Mouse (Mus musculus) midbrain, postnatal 0 days (tissue): Measurements from ENCODE around the gene Tecpr1. TPM values are rescaled to one million over a fixed set of nuclear protein-coding genes. Genes with fewer than 3 reads are reported as not detected.
A peak's percentile ranks its signal among the peaks of the same experiment; 100 is the strongest.

ENCODE experiments used
- ATAC-seq: fragments of 200-750 bp; cut with Nextera tagmentation; 2 replicates; pipeline ENCODE4 v1.8.0; 2017; ENCODE audit warnings: moderate number of reproducible peaks, mild to moderate bottlenecking, moderate TSS enrichment, moderate library complexity; ENCODE audit not compliant: low FRiP score
- DNase-seq: peaks from one replicate; pipeline ENCODE4 v3.0.0-alpha.2; 2015; ENCODE audit warnings: low spot score
- H3K27ac ChIP-seq: fragments of 300-500 bp; sonication (generic); 2 replicates; pipeline ENCODE4 v1.5.1; 2014; ENCODE audit warnings: low read depth, mild to moderate bottlenecking, low read length, mixed read lengths
- H3K27me3 ChIP-seq: fragments of 300-500 bp; sonication (generic); 2 replicates; pipeline ENCODE4 v1.6.1; 2014; ENCODE audit warnings: low read length, control low read depth, mixed read lengths; ENCODE audit not compliant: insufficient read depth
- H3K36me3 ChIP-seq: fragments of 300-500 bp; sonication (generic); 2 replicates; pipeline ENCODE4 v1.6.1; 2014; ENCODE audit warnings: low read length, control low read depth, mixed read lengths; ENCODE audit not compliant: insufficient read depth
- H3K4me1 ChIP-seq: fragments of 300-500 bp; sonication (generic); 2 replicates; pipeline ENCODE4 v1.6.1; 2014; ENCODE audit warnings: mild to moderate bottlenecking, control low read depth, antibody characterized with exemption, low read length, mixed read lengths; ENCODE audit not compliant: insufficient read depth
- H3K4me2 ChIP-seq: fragments of 300-500 bp; sonication (generic); 2 replicates; pipeline ENCODE4 v1.6.1; 2014; ENCODE audit warnings: low read depth, mild to moderate bottlenecking, low read length, mixed read lengths; ENCODE audit not compliant: poor library complexity, severe bottlenecking
- H3K4me3 ChIP-seq: fragments of 300-500 bp; sonication (generic); 2 replicates; pipeline ENCODE4 v1.5.1; 2014; ENCODE audit warnings: low read depth, mild to moderate bottlenecking, low read length, moderate library complexity
- H3K9ac ChIP-seq: fragments of 300-500 bp; sonication (generic); replicated peaks from 2 replicates; pipeline ENCODE4 v1.6.1; 2014; ENCODE audit warnings: mild to moderate bottlenecking, low read length, moderate library complexity, mixed read lengths; ENCODE audit not compliant: poor library complexity, severe bottlenecking
- H3K9me3 ChIP-seq: fragments of 300-500 bp; sonication (generic); 2 replicates; pipeline ENCODE4 v1.6.1; 2016; ENCODE audit warnings: low read length, control low read depth
- CTCF ChIP-seq: IDR thresholded peaks from 2 replicates; pipeline ENCODE4 v1.5.1; 2016; ENCODE audit warnings: antibody characterized with exemption, mild to moderate bottlenecking
- WGBS: fragments of 180-500 bp; shearing (Covaris S2); extraction: QIAGEN DNeasy Blood & Tissue Kit; methylation state at CpG from one replicate; pipeline ENCODE4 v1.1.7; 2014; 5-methylcytosine and 5-hydroxymethylcytosine counted together
- polyA plus RNA-seq: library from polyadenylated mRNA; unstranded; fragments of >200 nt; fragmentation: Nextera tagmentation; extraction: Ambion mirVana; gene quantifications from 2 replicates; pipeline ENCODE4 v1.2.1, GENCODE M21; 2015
- total RNA-seq: library from RNA; depleted of rRNA; stranded (reverse); fragments of >200 nt; gene quantifications from 2 replicates; pipeline ENCODE4 v1.2.3, GENCODE M21; 2014

Gene Tecpr1
- total and polyA plus RNA-seq, 2 experiments from 2014 or later = 37.3 to 65.4 TPM

DNA sequence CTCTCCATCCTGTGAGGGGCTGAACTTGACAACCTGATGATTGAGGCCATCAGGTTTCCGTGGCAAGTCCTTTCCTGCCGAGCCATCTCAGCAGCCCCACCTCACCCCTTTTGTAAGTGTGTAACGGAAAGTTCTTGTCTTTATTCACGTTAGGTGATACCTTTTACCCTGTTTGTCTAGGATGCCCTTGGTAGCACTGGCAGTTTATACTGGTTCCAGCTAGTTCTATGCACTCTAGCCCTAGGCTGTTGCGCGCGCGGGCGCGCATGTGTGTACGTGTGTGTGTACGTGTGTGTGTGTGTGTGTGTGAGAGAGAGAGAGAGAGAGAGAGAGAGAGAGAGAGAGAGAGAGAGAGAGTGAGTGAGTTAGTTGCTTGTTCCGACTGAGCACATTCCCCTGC lies 40.1 kb upstream of the Tecpr1 start:
- H3K27me3 ChIP-seq = no peaks in the 10 kb centered on the region
- no peaks in the 10 kb centered on the region for H3K9me3 ChIP-seq
- H3K4me1 ChIP-seq = peaks cover 4% of the 10 kb centered on the region; the same call in 1 of the 2 replicates
- DNase-seq = no peak
- H3K27ac ChIP-seq = no peak overlapping the region
- H3K4me3 ChIP-seq = no peak overlapping the region
- peaks cover 18% of the 10 kb centered on the region; the same call in 1 of the 2 replicates for H3K36me3 ChIP-seq
- no peak for ATAC-seq
- WGBS = 85% methylated on average over 13 of the region's 13 CpGs
- H3K9ac ChIP-seq = no peak overlapping the region
- no peak for TF ChIP-seq CTCF
- no peak overlapping the region for H3K4me2 ChIP-seq

DNA sequence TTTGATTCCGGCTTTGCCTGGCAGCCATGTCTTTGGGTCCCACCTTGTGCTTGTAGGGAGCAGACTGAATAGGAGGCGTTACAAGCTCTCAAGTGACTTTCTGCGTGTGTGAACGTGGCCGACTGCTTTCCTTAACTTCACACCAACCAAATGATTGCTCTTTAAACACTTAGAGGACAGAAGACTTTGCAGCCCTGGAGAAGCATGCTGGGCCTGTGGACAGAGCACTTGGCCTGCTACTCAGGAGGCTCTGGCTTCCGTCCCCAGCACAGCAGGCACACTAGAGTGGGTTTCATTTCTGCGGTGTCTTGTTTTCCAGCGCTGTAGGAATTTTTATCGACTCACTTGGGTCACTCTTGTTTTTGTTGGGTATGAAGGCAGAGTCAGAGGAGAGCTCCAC lies 39.7 kb upstream of the Tecpr1 start:
- H3K27ac ChIP-seq = no peak overlapping the region
- TF ChIP-seq CTCF = no peak
- 83% methylated on average over 9 of the region's 9 CpGs for WGBS
- H3K4me2 ChIP-seq = no peak overlapping the region
- H3K27me3 ChIP-seq = no peaks in the 10 kb centered on the region
- DNase-seq = no peak
- no peak for ATAC-seq
- H3K9me3 ChIP-seq = no peaks in the 10 kb centered on the region
- H3K36me3 ChIP-seq = peaks cover 18% of the 10 kb centered on the region; the same call in 1 of the 2 replicates
- no peak overlapping the region for H3K9ac ChIP-seq
- no peak overlapping the region for H3K4me3 ChIP-seq
- peaks cover 8% of the 10 kb centered on the region; the same call in 1 of the 2 replicates for H3K4me1 ChIP-seq

DNA sequence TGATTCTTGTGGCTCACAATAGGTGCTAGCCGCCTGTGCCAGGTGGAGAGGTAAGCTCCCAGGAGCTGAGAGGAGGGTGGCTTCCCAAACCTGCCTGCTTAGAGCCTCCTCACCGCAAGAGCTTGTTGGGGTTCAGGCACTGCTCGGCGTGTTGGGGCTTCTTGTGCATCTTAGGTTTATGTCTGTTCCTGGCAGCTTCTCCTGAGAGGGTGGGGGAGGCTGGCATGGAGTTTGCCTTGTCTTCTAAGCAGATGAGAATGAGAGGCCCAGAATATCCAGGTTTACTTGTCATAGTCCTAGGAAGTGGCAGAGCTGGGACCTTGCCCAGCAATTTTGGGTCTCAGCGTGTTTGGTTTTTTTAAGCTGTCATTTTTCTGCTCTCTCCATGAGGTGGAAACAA lies 38.4 kb upstream of the Tecpr1 start:
- WGBS = 94% methylated on average over 5 of the region's 5 CpGs
- DNase-seq = no peak
- no peak overlapping the region for H3K4me3 ChIP-seq

DNA sequence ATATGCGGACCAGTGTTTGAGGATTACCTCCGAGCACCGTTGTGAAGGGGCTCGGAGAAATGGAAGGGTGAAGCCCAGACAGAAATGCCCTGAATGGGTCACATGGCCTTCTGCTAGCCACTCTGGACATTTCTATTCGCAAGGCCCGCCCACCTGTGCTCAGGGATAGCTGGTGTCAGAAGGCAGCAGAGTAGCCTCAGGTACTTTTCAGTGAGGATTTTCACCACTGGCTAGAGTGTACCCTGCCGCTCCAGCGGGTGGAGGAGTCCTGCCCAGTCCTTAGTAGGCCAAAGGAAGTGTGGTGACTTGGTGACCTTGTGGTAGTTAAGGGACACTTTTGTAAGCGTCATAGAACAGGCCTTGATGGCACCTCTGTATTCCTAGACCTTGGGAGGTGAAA lies 37.9 kb upstream of the Tecpr1 start:
- no peak overlapping the region for H3K4me2 ChIP-seq
- peaks cover 22% of the 10 kb centered on the region; the same call in 1 of the 2 replicates for H3K4me1 ChIP-seq
- no peak for DNase-seq
- H3K9me3 ChIP-seq = no peaks in the 10 kb centered on the region
- WGBS = 83% methylated on average over 9 of the region's 9 CpGs
- H3K4me3 ChIP-seq = no peak overlapping the region
- no peak overlapping the region for H3K9ac ChIP-seq
- no peaks in the 10 kb centered on the region for H3K27me3 ChIP-seq
- no peak for TF ChIP-seq CTCF
- ATAC-seq = no peak
- no peak overlapping the region for H3K27ac ChIP-seq
- peaks cover 13% of the 10 kb centered on the region; the same call in 1 of the 2 replicates for H3K36me3 ChIP-seq

More for the DNA sequence above, 38.4 kb upstream of the Tecpr1 start:
- H3K27ac ChIP-seq = no peak overlapping the region
- no peaks in the 10 kb centered on the region for H3K9me3 ChIP-seq
- no peak overlapping the region for H3K9ac ChIP-seq
- peaks cover 20% of the 10 kb centered on the region; the same call in 1 of the 2 replicates for H3K4me1 ChIP-seq
- no peaks in the 10 kb centered on the region for H3K27me3 ChIP-seq
- TF ChIP-seq CTCF = no peak
- no peak overlapping the region for H3K4me2 ChIP-seq
- peaks cover 18% of the 10 kb centered on the region; the same call in 1 of the 2 replicates for H3K36me3 ChIP-seq
- ATAC-seq = no peak

DNA sequence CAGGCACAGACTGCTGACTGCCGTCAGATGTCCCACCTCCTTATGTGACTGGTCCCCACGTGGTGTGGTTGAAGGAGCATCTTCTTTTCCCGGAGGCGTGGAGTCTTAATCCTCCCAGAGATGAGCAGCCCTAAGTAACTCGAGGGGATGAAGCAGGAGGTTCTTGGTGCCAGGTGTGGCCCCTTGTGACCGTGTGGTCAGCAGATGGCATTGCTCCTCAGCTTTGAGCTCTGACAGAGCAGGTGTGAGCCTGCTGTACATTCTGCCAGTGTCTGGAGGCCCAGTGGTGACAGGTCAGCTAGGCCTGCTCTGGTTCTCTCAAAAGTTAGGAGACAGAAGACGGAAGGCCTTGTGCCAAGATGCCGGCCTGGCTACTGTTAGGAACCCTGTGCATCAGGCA lies 37.0 kb upstream of the Tecpr1 start:
- ATAC-seq = no peak
- Histone ChIP-seq H3K4me3 (no peak overlapping the region), H3K27me3 (no peaks in the 10 kb centered on the region), H3K9me3 (no peaks in the 10 kb centered on the region), H3K9ac (no peak overlapping the region), H3K36me3 (peaks cover 10% of the 10 kb centered on the region; the same call in 1 of the 2 replicates), H3K4me1 (peaks cover 22% of the 10 kb centered on the region; the same call in 1 of the 2 replicates), H3K27ac (no peak overlapping the region), H3K4me2 (no peak overlapping the region)
- TF ChIP-seq CTCF = no peak
- no peak for DNase-seq
- 80% methylated on average over 8 of the region's 8 CpGs for WGBS

DNA sequence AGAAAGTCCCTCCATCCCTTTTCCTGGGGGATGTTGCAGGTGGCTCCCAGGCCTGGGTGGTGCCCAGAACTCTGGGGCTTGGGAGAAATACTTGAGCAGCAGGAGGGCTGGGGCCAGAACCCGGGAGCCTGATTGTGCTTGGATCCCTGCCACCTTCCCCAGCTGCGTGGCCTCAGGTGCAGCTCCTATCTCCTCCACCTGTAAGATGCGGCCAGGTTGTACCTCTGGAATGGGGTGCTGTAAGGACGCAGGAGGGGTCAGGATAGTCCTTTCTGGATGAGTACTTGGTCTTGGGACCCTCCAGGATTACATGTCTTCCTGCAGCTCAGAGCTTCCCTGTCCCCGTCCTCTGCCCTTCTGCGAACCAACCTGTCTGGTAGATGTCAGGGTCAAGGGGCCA lies 35.8 kb upstream of the Tecpr1 start:
- peak overlapping the region; percentile 77 for H3K4me2 ChIP-seq
- H3K27me3 ChIP-seq = no peaks in the 10 kb centered on the region
- no peak for TF ChIP-seq CTCF
- no peak for ATAC-seq
- no peak overlapping the region for H3K27ac ChIP-seq
- peaks cover 27% of the 10 kb centered on the region; the same call in 1 of the 2 replicates for H3K4me1 ChIP-seq
- H3K9ac ChIP-seq = peak overlapping the region; percentile 46; the same call in 1 of the 2 replicates
- H3K36me3 ChIP-seq = peaks cover 2% of the 10 kb centered on the region; the same call in 1 of the 2 replicates
- 74% methylated on average over 6 of the region's 6 CpGs for WGBS
- H3K9me3 ChIP-seq = no peaks in the 10 kb centered on the region
- H3K4me3 ChIP-seq = no peak overlapping the region
- DNase-seq = no peak
